Mouse (Mus musculus): ENCODE measurements around the gene Dnmt3l.

DNA sequence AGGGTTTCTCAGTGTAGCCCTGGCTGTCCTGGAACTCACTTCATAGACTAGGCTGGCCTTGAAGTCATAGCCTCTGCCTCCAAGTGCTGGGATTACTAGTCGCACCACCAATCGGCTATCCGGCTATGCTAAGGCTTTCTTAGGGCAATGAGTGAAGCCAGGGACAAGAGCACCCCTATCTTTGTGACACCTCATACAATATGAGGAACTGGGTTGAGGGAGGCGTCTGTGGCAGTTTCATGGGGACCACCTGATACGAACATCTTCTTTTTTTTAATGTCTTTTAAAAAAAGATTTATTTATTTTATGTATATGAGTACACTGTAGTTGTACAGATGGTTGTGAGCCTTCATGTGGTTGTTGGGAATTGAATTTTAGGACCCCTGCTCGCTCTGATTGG lies 44.0 kb downstream of the Dnmt3l start:
- TF ChIP-seq MAFK (IDR thresholded peaks at IDR 0.05; ENCODE audit: insufficient read depth, low read depth, low read length) = no peak
- TF ChIP-seq ZNF384 (IDR thresholded peaks at IDR 0.05; ENCODE audit: low read depth, low read length) = no peak
- TF ChIP-seq HCFC1 (IDR thresholded peaks at IDR 0.05; ENCODE audit: borderline replicate concordance, insufficient read depth, low read length) = no peak
- no peak for TF ChIP-seq ZC3H11A (IDR thresholded peaks at IDR 0.05; ENCODE audit: borderline replicate concordance, low read depth, low read length)

Data from ES-E14 (cell line).